Mouse (Mus musculus) C2C12 (cell line): ENCODE measurements around the gene Syne2.

Experiments used
- CEBPB ChIP-seq: IDR thresholded peaks from one replicate; pipeline ENCODE4 v1.6.1; 2011; ENCODE audit warnings: low read depth, mild to moderate bottlenecking, control low read depth, moderate library complexity
- CTCF ChIP-seq: IDR thresholded peaks from one replicate; pipeline ENCODE4 v1.5.1; 2011; ENCODE audit not compliant: control insufficient read depth, insufficient read depth, insufficient read length
- FOSL1 ChIP-seq: IDR thresholded peaks from one replicate; pipeline ENCODE4 v1.8.0; 2011; ENCODE audit warnings: mild to moderate bottlenecking, low read length; ENCODE audit not compliant: poor library complexity, insufficient read depth, severe bottlenecking
- MYOD1 ChIP-seq: IDR thresholded peaks from one replicate; pipeline ENCODE4 v1.6.1; 2011; ENCODE audit warnings: low read depth; ENCODE audit not compliant: control insufficient read depth, insufficient read length
- MYOG ChIP-seq: IDR thresholded peaks from one replicate; pipeline ENCODE4 v1.6.1; 2011; ENCODE audit not compliant: control insufficient read depth, insufficient read length; ENCODE audit errors: extremely low read depth

DNA sequence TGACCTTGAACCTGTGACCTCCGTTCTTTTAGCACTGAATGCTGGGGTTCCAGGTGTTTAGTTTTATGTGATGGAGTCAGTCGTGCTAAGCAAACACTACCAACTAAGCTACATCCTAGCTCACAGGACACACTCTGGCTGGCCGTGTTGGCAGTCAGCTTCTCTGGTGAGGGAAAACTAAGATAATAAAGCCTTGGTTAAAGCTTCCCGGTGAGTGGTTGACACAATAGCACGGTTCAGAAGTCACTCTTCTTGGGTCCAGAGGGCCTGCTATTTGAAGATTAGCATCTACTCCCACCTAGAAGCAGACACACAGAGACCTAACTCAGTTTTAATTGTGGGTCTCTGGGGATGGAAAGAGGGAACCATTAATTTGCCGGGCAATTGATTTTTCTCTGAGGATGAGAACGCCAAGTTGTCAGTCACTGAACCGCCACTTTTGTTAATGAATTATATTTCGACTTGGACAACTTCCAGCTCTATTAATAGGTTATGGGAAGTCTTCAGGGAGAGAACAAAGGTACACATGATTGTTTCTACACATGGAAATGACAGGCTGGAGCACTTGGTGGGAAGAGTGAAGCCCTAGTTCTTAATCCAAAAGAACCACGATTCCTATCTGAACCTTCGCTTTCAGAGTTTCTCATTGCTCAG is 21.3 kb downstream of the Syne2 start:
- no peak for TF ChIP-seq CTCF
- TF ChIP-seq CEBPB: no peak
- no peak for TF ChIP-seq MYOG
- TF ChIP-seq MYOD1: no peak
- no peak for TF ChIP-seq FOSL1
